Mouse (Mus musculus): ENCODE data around the gene Uts2r. TPM values are rescaled to one million over a fixed set of nuclear protein-coding genes. Genes with fewer than 3 reads are reported as not detected.

Uts2r gene
- polyA plus RNA-seq, 1 experiment = 0.59 TPM

- 47% methylated on average over 4 of the region's 4 CpGs for WGBS
- no peak for DNase-seq
- Histone ChIP-seq H3K4me3 (replicated peaks; ENCODE audit: insufficient read depth, low read depth, low read length) (no peak overlapping the region), H3K27ac (ENCODE audit: insufficient read depth, low read length) (no peak overlapping the region), H3K27me3 (ENCODE audit: control insufficient read depth, insufficient read depth, low read length) (no peaks in the 10 kb centered on the region), H3K4me1 (ENCODE audit: control insufficient read depth, insufficient read depth, low read length) (no peaks in the 10 kb centered on the region)
- TF ChIP-seq CTCF (IDR thresholded peaks at IDR 0.05; ENCODE audit: borderline replicate concordance, insufficient read depth, low read depth, low read length) (no peak), POLR2A (IDR thresholded peaks at IDR 0.05; ENCODE audit: borderline replicate concordance, insufficient read depth, low read length) (no peak)
Observed at GRCm38 (mm10) chr11:121123438-121123837, 36.6 kb upstream of the Uts2r start.

- WGBS = 91% methylated on average over 3 of the region's 3 CpGs
- TF ChIP-seq CTCF (IDR thresholded peaks at IDR 0.05; ENCODE audit: borderline replicate concordance, insufficient read depth, low read depth, low read length) (no peak), POLR2A (IDR thresholded peaks at IDR 0.05; ENCODE audit: borderline replicate concordance, insufficient read depth, low read length) (no peak)
- Histone ChIP-seq H3K27ac (ENCODE audit: insufficient read depth, low read length) (no peak overlapping the region), H3K27me3 (ENCODE audit: control insufficient read depth, insufficient read depth, low read length) (no peaks in the 10 kb centered on the region), H3K4me1 (ENCODE audit: control insufficient read depth, insufficient read depth, low read length) (no peaks in the 10 kb centered on the region), H3K4me3 (replicated peaks; ENCODE audit: insufficient read depth, low read depth, low read length) (no peak overlapping the region)
- no peak for DNase-seq
Observed at GRCm38 (mm10) chr11:121125522-121126172, 34.4 kb upstream of the Uts2r start.

- H3K4me1 ChIP-seq (ENCODE audit: control insufficient read depth, insufficient read depth, low read length) = no peaks in the 10 kb centered on the region
- no peak overlapping the region for H3K4me3 ChIP-seq (replicated peaks; ENCODE audit: insufficient read depth, low read depth, low read length)
- DNase-seq = no peak
- 87% methylated on average over 1 of the region's 1 CpGs for WGBS
- no peak for TF ChIP-seq CTCF (IDR thresholded peaks at IDR 0.05; ENCODE audit: borderline replicate concordance, insufficient read depth, low read depth, low read length)
- TF ChIP-seq POLR2A (IDR thresholded peaks at IDR 0.05; ENCODE audit: borderline replicate concordance, insufficient read depth, low read length) = no peak
- no peak overlapping the region for H3K27ac ChIP-seq (ENCODE audit: insufficient read depth, low read length)
- no peaks in the 10 kb centered on the region for H3K27me3 ChIP-seq (ENCODE audit: control insufficient read depth, insufficient read depth, low read length)
Observed at GRCm38 (mm10) chr11:121126395-121126794, 33.7 kb upstream of the Uts2r start.

- Histone ChIP-seq H3K27ac (ENCODE audit: insufficient read depth, low read length) (no peak overlapping the region), H3K4me3 (replicated peaks; ENCODE audit: insufficient read depth, low read depth, low read length) (no peak overlapping the region), H3K4me1 (ENCODE audit: control insufficient read depth, insufficient read depth, low read length) (no peaks in the 10 kb centered on the region), H3K27me3 (ENCODE audit: control insufficient read depth, insufficient read depth, low read length) (no peaks in the 10 kb centered on the region)
- no peak for DNase-seq
- 89% methylated on average over 3 of the region's 3 CpGs for WGBS
- TF ChIP-seq POLR2A (IDR thresholded peaks at IDR 0.05; ENCODE audit: borderline replicate concordance, insufficient read depth, low read length) (no peak), CTCF (IDR thresholded peaks at IDR 0.05; ENCODE audit: borderline replicate concordance, insufficient read depth, low read depth, low read length) (no peak)
Observed at GRCm38 (mm10) chr11:121127441-121127840, 32.6 kb upstream of the Uts2r start.

- Histone ChIP-seq H3K4me3 (replicated peaks; ENCODE audit: insufficient read depth, low read depth, low read length) (no peak overlapping the region), H3K27me3 (ENCODE audit: control insufficient read depth, insufficient read depth, low read length) (no peaks in the 10 kb centered on the region), H3K27ac (ENCODE audit: insufficient read depth, low read length) (no peak overlapping the region), H3K4me1 (ENCODE audit: control insufficient read depth, insufficient read depth, low read length) (no peaks in the 10 kb centered on the region)
- 45% methylated on average over 1 of the region's 1 CpGs for WGBS
- no peak for TF ChIP-seq POLR2A (IDR thresholded peaks at IDR 0.05; ENCODE audit: borderline replicate concordance, insufficient read depth, low read length)
- no peak for TF ChIP-seq CTCF (IDR thresholded peaks at IDR 0.05; ENCODE audit: borderline replicate concordance, insufficient read depth, low read depth, low read length)
- DNase-seq = no peak
Observed at GRCm38 (mm10) chr11:121129616-121130015, 30.5 kb upstream of the Uts2r start.

- Histone ChIP-seq H3K27ac (ENCODE audit: insufficient read depth, low read length) (no peak overlapping the region), H3K4me1 (ENCODE audit: control insufficient read depth, insufficient read depth, low read length) (no peaks in the 10 kb centered on the region), H3K27me3 (ENCODE audit: control insufficient read depth, insufficient read depth, low read length) (no peaks in the 10 kb centered on the region), H3K4me3 (replicated peaks; ENCODE audit: insufficient read depth, low read depth, low read length) (no peak overlapping the region)
- TF ChIP-seq CTCF (IDR thresholded peaks at IDR 0.05; ENCODE audit: borderline replicate concordance, insufficient read depth, low read depth, low read length) = no peak
- TF ChIP-seq POLR2A (IDR thresholded peaks at IDR 0.05; ENCODE audit: borderline replicate concordance, insufficient read depth, low read length) = no peak
- no peak for DNase-seq
- WGBS = 70% methylated on average over 1 of the region's 1 CpGs
Observed at GRCm38 (mm10) chr11:121134600-121134999, 25.5 kb upstream of the Uts2r start.

GRCm38 (mm10) chr11:121137682-121138081 is 22.4 kb upstream of the Uts2r start:
- no peak for DNase-seq
- Histone ChIP-seq H3K4me3 (replicated peaks; ENCODE audit: insufficient read depth, low read depth, low read length) (no peak overlapping the region), H3K27me3 (ENCODE audit: control insufficient read depth, insufficient read depth, low read length) (no peaks in the 10 kb centered on the region), H3K27ac (ENCODE audit: insufficient read depth, low read length) (no peak overlapping the region), H3K4me1 (ENCODE audit: control insufficient read depth, insufficient read depth, low read length) (no peaks in the 10 kb centered on the region)
- TF ChIP-seq CTCF (IDR thresholded peaks at IDR 0.05; ENCODE audit: borderline replicate concordance, insufficient read depth, low read depth, low read length) = no peak
- TF ChIP-seq POLR2A (IDR thresholded peaks at IDR 0.05; ENCODE audit: borderline replicate concordance, insufficient read depth, low read length) = no peak
- WGBS = 92% methylated on average over 5 of the region's 5 CpGs

- DNase-seq = no peak
- no peak overlapping the region for H3K27ac ChIP-seq (ENCODE audit: insufficient read depth, low read length)
- TF ChIP-seq POLR2A (IDR thresholded peaks at IDR 0.05; ENCODE audit: borderline replicate concordance, insufficient read depth, low read length) = no peak
- TF ChIP-seq CTCF (IDR thresholded peaks at IDR 0.05; ENCODE audit: borderline replicate concordance, insufficient read depth, low read depth, low read length) = 0 out of 2 replicates have a peak, but pooled peaks have one; percentile 6
- H3K4me1 ChIP-seq (ENCODE audit: control insufficient read depth, insufficient read depth, low read length) = no peaks in the 10 kb centered on the region
- 30% methylated on average over 6 of the region's 6 CpGs for WGBS
- no peaks in the 10 kb centered on the region for H3K27me3 ChIP-seq (ENCODE audit: control insufficient read depth, insufficient read depth, low read length)
- no peak overlapping the region for H3K4me3 ChIP-seq (replicated peaks; ENCODE audit: insufficient read depth, low read depth, low read length)
Observed at GRCm38 (mm10) chr11:121138732-121139131, 21.3 kb upstream of the Uts2r start.
